Comparison of ENCODE assay signal across 10 mouse cellular contexts in genomic region chr13:109231848-109232460, GRCm38 (mm10).
DNase-seq lines count a peak whose midpoint lies in the region; ATAC-seq and TF ChIP-seq lines count a peak whose summit lies in the region.
"Had no signal": no experiment of that assay in that cellular context is flagged by ENCODE, and none has a peak within 500 bp of the region (broad histone marks: within the 10 kb centered on the region; RNA-seq: fewer than 3 reads in every experiment).

No protein-coding gene starts in this region.

- H3K4me2 ChIP-seq in limb, embryonic 14.5 days (replicated peaks; ENCODE audit: low read depth, low read length, severe bottlenecking) = no peak overlapping the region
- no peak overlapping the region for H3K4me2 ChIP-seq in midbrain, embryonic 14.5 days (ENCODE audit: low read length)
- H3K4me2 ChIP-seq in hindbrain, embryonic 12.5 days (replicated peaks) = no peak overlapping the region
- H3K4me2 ChIP-seq: forebrain, embryonic 13.5 days; hindbrain, embryonic 14.5 days had no signal

- DNase-seq in limb, embryonic 14.5 days (ENCODE audit: low spot score) = peak; percentile 24
- DNase-seq in limb, embryonic 10.5 days (ENCODE audit: low spot score) = no peak
- DNase-seq in midbrain, embryonic 14.5 days = no peak
- DNase-seq: layer of hippocampus, postnatal 36 days had no signal

- 61% methylated on average over 18 of the region's 18 CpGs for WGBS in limb, embryonic 14.5 days
- WGBS in limb, embryonic 10.5 days = 85% methylated on average over 18 of the region's 18 CpGs
- WGBS in midbrain, embryonic 14.5 days = 90% methylated on average over 18 of the region's 18 CpGs
- 84% methylated on average over 18 of the region's 18 CpGs for WGBS in hindbrain, embryonic 12.5 days

- H3K9me3 ChIP-seq in limb, embryonic 14.5 days (ENCODE audit: control insufficient read depth, low read length) = no peaks in the 10 kb centered on the region
- no peaks in the 10 kb centered on the region for H3K9me3 ChIP-seq in limb, embryonic 10.5 days (replicated peaks)
- no peaks in the 10 kb centered on the region for H3K9me3 ChIP-seq in megakaryocyte, embryonic 14.5 days
- H3K9me3 ChIP-seq in midbrain, embryonic 14.5 days (ENCODE audit: control insufficient read depth, low read length) = no peaks in the 10 kb centered on the region
- no peaks in the 10 kb centered on the region for H3K9me3 ChIP-seq in hindbrain, embryonic 12.5 days (replicated peaks)
- H3K9me3 ChIP-seq: forebrain, embryonic 13.5 days had no signal

- H3K27ac ChIP-seq in limb, embryonic 14.5 days (replicated peaks; ENCODE audit: low read depth, low read length) = no peak overlapping the region
- no peak overlapping the region for H3K27ac ChIP-seq in limb, embryonic 10.5 days
- H3K27ac ChIP-seq in midbrain, embryonic 14.5 days (replicated peaks; ENCODE audit: low read depth, low read length) = no peak overlapping the region
- H3K27ac ChIP-seq in hindbrain, embryonic 12.5 days = no peak overlapping the region
- H3K27ac ChIP-seq: forebrain, embryonic 13.5 days; hindbrain, embryonic 14.5 days had no signal

- no peaks in the 10 kb centered on the region for H3K36me3 ChIP-seq in limb, embryonic 14.5 days (ENCODE audit: control insufficient read depth, insufficient read depth, low read length)
- no peaks in the 10 kb centered on the region for H3K36me3 ChIP-seq in limb, embryonic 10.5 days
- no peaks in the 10 kb centered on the region for H3K36me3 ChIP-seq in megakaryocyte, embryonic 14.5 days (replicated peaks; ENCODE audit: low read length)
- H3K36me3 ChIP-seq in midbrain, embryonic 14.5 days (ENCODE audit: control insufficient read depth, insufficient read depth, low read length) = no peaks in the 10 kb centered on the region
- no peaks in the 10 kb centered on the region for H3K36me3 ChIP-seq in hindbrain, embryonic 12.5 days

- no peak for ATAC-seq in limb, embryonic 14.5 days (ENCODE audit: low FRiP score, low read depth)
- ATAC-seq in activated CD4-positive, CD25-positive, alpha-beta regulatory T cell, adult 4 months = peak; percentile 45
- peak; percentile 11 to 28; a peak in 2 of 4 replicates for ATAC-seq in hematopoietic stem cell, adult 5-6 weeks (replicated peaks in 1 of 2; ENCODE audit: insufficient read depth in 1 of 2, low FRiP score in 2 of 2, low TSS enrichment in 1 of 2, low read depth in 1 of 2, poor library complexity in 2 of 2, severe bottlenecking in 2 of 2)
- ATAC-seq in midbrain, embryonic 14.5 days (ENCODE audit: low FRiP score, low TSS enrichment) = no peak
- no peak for ATAC-seq in hindbrain, embryonic 12.5 days (ENCODE audit: low FRiP score)
- ATAC-seq: forebrain, embryonic 13.5 days had no signal

- no peaks in the 10 kb centered on the region for H3K27me3 ChIP-seq in limb, embryonic 14.5 days (ENCODE audit: control insufficient read depth, insufficient read depth, low read length)
- no peaks in the 10 kb centered on the region for H3K27me3 ChIP-seq in limb, embryonic 10.5 days (ENCODE audit: low read depth, poor library complexity, severe bottlenecking)
- H3K27me3 ChIP-seq in megakaryocyte, embryonic 14.5 days (replicated peaks) = no peaks in the 10 kb centered on the region
- no peaks in the 10 kb centered on the region for H3K27me3 ChIP-seq in midbrain, embryonic 14.5 days (ENCODE audit: control insufficient read depth, insufficient read depth, low read length)
- H3K27me3 ChIP-seq in hindbrain, embryonic 12.5 days = no peaks in the 10 kb centered on the region
- H3K27me3 ChIP-seq: forebrain, embryonic 13.5 days had no signal

- TF ChIP-seq POLR2A in limb, embryonic 14.5 days (IDR thresholded peaks at IDR 0.05; ENCODE audit: borderline replicate concordance, extremely low read depth, insufficient read depth, insufficient read length) = no peak

- no peak overlapping the region for H3K4me3 ChIP-seq in limb, embryonic 14.5 days (replicated peaks; ENCODE audit: low read length)
- H3K4me3 ChIP-seq in limb, embryonic 10.5 days = no peak overlapping the region
- H3K4me3 ChIP-seq in megakaryocyte, embryonic 14.5 days (replicated peaks) = peak overlapping the region; percentile 82
- no peak overlapping the region for H3K4me3 ChIP-seq in midbrain, embryonic 14.5 days (replicated peaks; ENCODE audit: low read depth, low read length)
- H3K4me3 ChIP-seq in hindbrain, embryonic 12.5 days = no peak overlapping the region
- H3K4me3 ChIP-seq: forebrain, embryonic 13.5 days had no signal

- H3K4me1 ChIP-seq in limb, embryonic 14.5 days (ENCODE audit: control insufficient read depth, insufficient read depth, low read length) = peaks cover 19% of the 10 kb centered on the region
- peaks cover 48% of the 10 kb centered on the region for H3K4me1 ChIP-seq in limb, embryonic 10.5 days
- peaks cover 57% of the 10 kb centered on the region for H3K4me1 ChIP-seq in megakaryocyte, embryonic 14.5 days
- no peaks in the 10 kb centered on the region for H3K4me1 ChIP-seq in midbrain, embryonic 14.5 days (ENCODE audit: control insufficient read depth, insufficient read depth, low read length)
- H3K4me1 ChIP-seq in hindbrain, embryonic 12.5 days = peaks cover 11% of the 10 kb centered on the region

- no peak overlapping the region for H3K9ac ChIP-seq in limb, embryonic 14.5 days (ENCODE audit: low read depth, low read length, severe bottlenecking)
- no peak overlapping the region for H3K9ac ChIP-seq in midbrain, embryonic 14.5 days (replicated peaks; ENCODE audit: low read length)
- H3K9ac ChIP-seq in hindbrain, embryonic 12.5 days = no peak overlapping the region
- H3K9ac ChIP-seq: forebrain, embryonic 13.5 days; hindbrain, embryonic 14.5 days had no signal

Comparison
In these comparisons a context has a peak if more than half of its experiments do, and no peak if none do; other contexts are left out.
1. ATAC-seq: peak in activated CD4-positive, CD25-positive, alpha-beta regulatory T cell, adult 4 months (single experiment) and hematopoietic stem cell, adult 5-6 weeks (2 of 2); none in limb, embryonic 14.5 days (single experiment), midbrain, embryonic 14.5 days (single experiment) and hindbrain, embryonic 12.5 days (single experiment).